Mouse (Mus musculus) lung, embryonic 14.5 days (tissue): ENCODE results near the gene Gm17662. TPM values are rescaled to one million over a fixed set of nuclear protein-coding genes. Genes with fewer than 3 reads are reported as not detected.

Experiments used
- ATAC-seq: fragments of 200-750 bp; cut with Nextera tagmentation; 2 replicates; pipeline ENCODE4 v1.8.0; 2017; ENCODE audit warnings: mild to moderate bottlenecking, moderate TSS enrichment, moderate library complexity; ENCODE audit not compliant: insufficient read depth
- DNase-seq: peaks from one replicate; pipeline ENCODE4 v3.0.0-alpha.2; 2015
- H3K27ac ChIP-seq: fragments of 300-500 bp; sonication (generic); 2 replicates; pipeline ENCODE4 v1.5.1; 2014; ENCODE audit warnings: low read depth, mild to moderate bottlenecking, moderate library complexity
- H3K27me3 ChIP-seq: fragments of 300-500 bp; sonication (generic); 2 replicates; pipeline ENCODE4 v1.6.1; 2014; ENCODE audit warnings: low read length, control low read depth; ENCODE audit not compliant: insufficient read depth
- H3K36me3 ChIP-seq: fragments of 300-500 bp; sonication (generic); 2 replicates; pipeline ENCODE4 v1.6.1; 2014; ENCODE audit warnings: control low read depth; ENCODE audit not compliant: insufficient read depth
- H3K4me1 ChIP-seq: fragments of 300-500 bp; sonication (generic); 2 replicates; pipeline ENCODE4 v1.6.1; 2014; ENCODE audit warnings: antibody characterized with exemption, control low read depth; ENCODE audit not compliant: insufficient read depth
- H3K4me2 ChIP-seq: fragments of 300-500 bp; sonication (generic); 2 replicates; pipeline ENCODE4 v1.6.1; 2014; ENCODE audit warnings: mild to moderate bottlenecking
- H3K4me3 ChIP-seq: fragments of 300-500 bp; sonication (generic); 2 replicates; pipeline ENCODE4 v1.5.1; 2014; ENCODE audit warnings: low read depth, low read length
- H3K9ac ChIP-seq: fragments of 300-500 bp; sonication (generic); 2 replicates; pipeline ENCODE4 v1.6.1; 2014
- H3K9me3 ChIP-seq: fragments of 300-500 bp; sonication (generic); 2 replicates; pipeline ENCODE4 v1.6.1; 2016; ENCODE audit warnings: low read depth, low read length, control low read depth
- CTCF ChIP-seq: IDR thresholded peaks from 2 replicates; pipeline ENCODE4 v1.5.1; 2016; ENCODE audit warnings: antibody characterized with exemption, low read depth
- WGBS: fragments of 180-500 bp; shearing (Covaris S2); extraction: QIAGEN DNeasy Blood & Tissue Kit; methylation state at CpG from one replicate; pipeline ENCODE4 v1.1.7; 2014; 5-methylcytosine and 5-hydroxymethylcytosine counted together
- polyA plus RNA-seq: library from polyadenylated mRNA; unstranded; fragments of >200 nt; fragmentation: Nextera tagmentation; extraction: Ambion mirVana; gene quantifications from 2 replicates; pipeline ENCODE4 v1.2.1, GENCODE M21; 2014

The Gm17662 gene
- polyA plus RNA-seq, 1 experiment from 2014 or later, result not detected

- H3K27me3 ChIP-seq, result no peaks in the 10 kb centered on the region
- H3K4me2 ChIP-seq, result no peak overlapping the region
- no peak overlapping the region for H3K27ac ChIP-seq
- ATAC-seq (no peak), DNase-seq (no peak)
- H3K36me3 ChIP-seq, result no peaks in the 10 kb centered on the region
- no peak overlapping the region for H3K4me3 ChIP-seq
- no peak for TF ChIP-seq CTCF
- H3K9me3 ChIP-seq, result no peaks in the 10 kb centered on the region
- H3K4me1 ChIP-seq, result no peaks in the 10 kb centered on the region
- no peak overlapping the region for H3K9ac ChIP-seq
- 60% methylated on average over 4 of the region's 4 CpGs for WGBS
Measured at GRCm38 (mm10) chr4:104857823-104858222, 694 bp downstream of the Gm17662 start.

GRCm38 (mm10) chr4:104861241-104861640, 4.1 kb downstream of the Gm17662 start:
- Histone ChIP-seq H3K36me3 (no peaks in the 10 kb centered on the region), H3K9me3 (no peaks in the 10 kb centered on the region), H3K27ac (no peak overlapping the region), H3K4me3 (no peak overlapping the region), H3K4me2 (no peak overlapping the region), H3K4me1 (no peaks in the 10 kb centered on the region), H3K27me3 (no peaks in the 10 kb centered on the region), H3K9ac (no peak overlapping the region)
- DNase-seq, result no peak
- TF ChIP-seq CTCF, result no peak
- WGBS, result 75% methylated on average over 8 of the region's 8 CpGs
- no peak for ATAC-seq

GRCm38 (mm10) chr4:104864397-104864796, 7.3 kb downstream of the Gm17662 start:
- Histone ChIP-seq H3K4me2 (no peak overlapping the region), H3K9ac (no peak overlapping the region), H3K4me1 (no peaks in the 10 kb centered on the region), H3K9me3 (no peaks in the 10 kb centered on the region), H3K27me3 (no peaks in the 10 kb centered on the region), H3K27ac (no peak overlapping the region), H3K36me3 (no peaks in the 10 kb centered on the region), H3K4me3 (no peak overlapping the region)
- DNase-seq (no peak), ATAC-seq (no peak)
- 80% methylated on average over 1 of the region's 1 CpGs for WGBS
- no peak for TF ChIP-seq CTCF

- Histone ChIP-seq H3K4me3 (no peak overlapping the region), H3K4me1 (no peaks in the 10 kb centered on the region), H3K4me2 (no peak overlapping the region), H3K27ac (no peak overlapping the region), H3K36me3 (no peaks in the 10 kb centered on the region), H3K27me3 (no peaks in the 10 kb centered on the region), H3K9me3 (no peaks in the 10 kb centered on the region), H3K9ac (no peak overlapping the region)
- TF ChIP-seq CTCF, result no peak
- DNase-seq (no peak), ATAC-seq (no peak)
Measured at GRCm38 (mm10) chr4:104869581-104869980, 12.5 kb downstream of the Gm17662 start.

GRCm38 (mm10) chr4:104870196-104870595, 13.1 kb downstream of the Gm17662 start:
- WGBS, result 84% methylated on average over 5 of the region's 5 CpGs
- Histone ChIP-seq H3K27me3 (no peaks in the 10 kb centered on the region), H3K4me3 (no peak overlapping the region), H3K4me2 (no peak overlapping the region), H3K9me3 (no peaks in the 10 kb centered on the region), H3K9ac (no peak overlapping the region), H3K36me3 (no peaks in the 10 kb centered on the region), H3K27ac (no peak overlapping the region), H3K4me1 (no peaks in the 10 kb centered on the region)
- no peak for TF ChIP-seq CTCF
- DNase-seq, result no peak
- ATAC-seq, result no peak

DNA sequence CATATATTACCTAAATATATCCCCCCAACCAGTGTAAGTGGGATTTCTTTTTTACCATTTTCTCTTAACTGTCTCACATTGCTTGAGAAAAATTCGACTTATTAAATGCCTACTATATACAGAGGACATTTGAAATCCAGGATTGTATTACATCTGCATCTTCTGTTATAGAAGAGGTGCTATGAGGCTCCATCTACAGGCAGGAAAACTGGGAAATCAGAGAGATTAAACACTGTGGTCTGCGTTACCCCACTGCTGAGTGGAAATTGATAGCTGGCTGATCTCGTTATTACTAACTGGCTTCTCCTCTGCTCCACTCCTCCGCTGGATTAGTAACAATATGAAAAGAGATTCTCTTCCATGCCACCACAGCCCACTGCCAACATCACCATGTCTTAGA, 18.7 kb downstream of the Gm17662 start:
- WGBS, result 76% methylated on average over 4 of the region's 4 CpGs
- H3K9ac ChIP-seq, result no peak overlapping the region
- no peak for TF ChIP-seq CTCF
- no peak overlapping the region for H3K27ac ChIP-seq
- H3K27me3 ChIP-seq, result no peaks in the 10 kb centered on the region
- no peaks in the 10 kb centered on the region for H3K36me3 ChIP-seq
- H3K4me1 ChIP-seq, result no peaks in the 10 kb centered on the region
- H3K4me3 ChIP-seq, result no peak overlapping the region
- ATAC-seq, result no peak
- H3K4me2 ChIP-seq, result no peak overlapping the region
- no peaks in the 10 kb centered on the region for H3K9me3 ChIP-seq
- no peak for DNase-seq

DNA sequence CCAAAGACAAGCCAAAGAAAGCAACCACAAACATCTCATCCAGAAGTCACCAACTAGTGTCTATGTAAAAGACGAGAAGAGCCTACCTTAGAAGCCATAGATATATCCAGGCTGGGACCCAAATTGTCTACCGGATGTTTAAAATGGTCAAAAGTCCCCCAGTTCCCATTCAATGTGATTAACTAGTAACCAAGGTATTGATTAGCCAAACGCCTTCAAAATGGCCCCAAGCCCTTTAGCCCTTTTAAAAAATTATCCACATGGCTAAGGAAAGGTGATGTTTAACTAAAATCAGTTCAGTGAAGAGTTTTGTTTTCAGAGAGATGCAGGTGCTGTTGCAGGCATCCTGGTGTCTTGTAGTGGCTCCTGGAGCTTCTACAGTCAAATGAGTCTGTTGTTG, 19.2 kb downstream of the Gm17662 start, which contains the start of gene C8a:
Gene C8a (minus strand): TSS at position 76 of the 400 bp plus-strand sequence.
- DNase-seq (no peak), ATAC-seq (no peak)
- H3K9ac ChIP-seq, result no peak within 1 kb of the TSS
- no peaks in the 10 kb centered on the region for H3K9me3 ChIP-seq
- H3K27ac ChIP-seq, result no peak within 1 kb of the TSS
- no peaks in the 10 kb centered on the region for H3K27me3 ChIP-seq
- H3K4me1 ChIP-seq, result no peaks in the 10 kb centered on the region
- 81% methylated on average over 3 of the region's 3 CpGs for WGBS
- no peak for TF ChIP-seq CTCF
- H3K4me2 ChIP-seq, result no peak within 1 kb of the TSS
- H3K36me3 ChIP-seq, result no peaks in the 10 kb centered on the region
- no peak within 1 kb of the TSS for H3K4me3 ChIP-seq

- no peak for TF ChIP-seq CTCF
- no peak for ATAC-seq
- WGBS, result 73% methylated on average over 9 of the region's 9 CpGs
Measured at GRCm38 (mm10) chr4:104887486-104887885, 30.4 kb downstream of the Gm17662 start.

More at GRCm38 (mm10) chr4:104887486-104887885, 30.4 kb downstream of the Gm17662 start:
- Histone ChIP-seq H3K4me3 (no peak overlapping the region), H3K4me1 (peaks cover 10% of the 10 kb centered on the region), H3K36me3 (no peaks in the 10 kb centered on the region), H3K27me3 (no peaks in the 10 kb centered on the region), H3K27ac (no peak overlapping the region), H3K4me2 (no peak overlapping the region), H3K9ac (no peak overlapping the region), H3K9me3 (no peaks in the 10 kb centered on the region)
- DNase-seq, result no peak
